Mouse (Mus musculus) limb, embryonic 14.5 days (tissue): ENCODE results near the gene Jak1. TPM values are rescaled to one million over a fixed set of nuclear protein-coding genes. Genes with fewer than 3 reads are reported as not detected.

Source experiments
- ATAC-seq: fragments of 200-750 bp; cut with Nextera tagmentation; 2 replicates; pipeline ENCODE4 v1.8.0; 2017; ENCODE audit warnings: low read depth, moderate number of reproducible peaks, moderate TSS enrichment; ENCODE audit not compliant: low FRiP score
- DNase-seq: peaks from one replicate; pipeline ENCODE4 v3.0.0-alpha.2; 2015; ENCODE audit warnings: low spot score
- H3K27ac ChIP-seq: fragments of 300-500 bp; sonication (generic); replicated peaks from 2 replicates; pipeline ENCODE4 v1.5.1; 2014; ENCODE audit warnings: low read depth, mild to moderate bottlenecking, low read length, moderate library complexity, mixed read lengths
- H3K27me3 ChIP-seq: fragments of 300-500 bp; sonication (generic); 2 replicates; pipeline ENCODE4 v1.6.1; 2014; ENCODE audit warnings: low read length, mixed read lengths; ENCODE audit not compliant: control insufficient read depth, insufficient read depth
- H3K36me3 ChIP-seq: fragments of 300-500 bp; sonication (generic); 2 replicates; pipeline ENCODE4 v1.6.1; 2014; ENCODE audit warnings: mild to moderate bottlenecking, low read length, moderate library complexity, mixed read lengths; ENCODE audit not compliant: control insufficient read depth, insufficient read depth
- H3K4me1 ChIP-seq: fragments of 300-500 bp; sonication (generic); 2 replicates; pipeline ENCODE4 v1.6.1; 2014; ENCODE audit warnings: antibody characterized with exemption, low read length, mixed read lengths; ENCODE audit not compliant: control insufficient read depth, insufficient read depth
- H3K4me2 ChIP-seq: fragments of 300-500 bp; sonication (generic); replicated peaks from 2 replicates; pipeline ENCODE4 v1.6.1; 2014; ENCODE audit warnings: low read depth, mild to moderate bottlenecking, low read length, moderate library complexity; ENCODE audit not compliant: severe bottlenecking
- H3K4me3 ChIP-seq: fragments of 300-500 bp; sonication (generic); replicated peaks from 2 replicates; pipeline ENCODE4 v1.5.1; 2014; ENCODE audit warnings: low read length
- H3K9ac ChIP-seq: fragments of 300-500 bp; sonication (generic); 2 replicates; pipeline ENCODE4 v1.6.1; 2014; ENCODE audit warnings: mild to moderate bottlenecking, low read depth, low read length, moderate library complexity; ENCODE audit not compliant: severe bottlenecking
- H3K9me3 ChIP-seq: fragments of 300-500 bp; sonication (generic); 2 replicates; pipeline ENCODE4 v1.6.1; 2016; ENCODE audit warnings: low read length; ENCODE audit not compliant: control insufficient read depth
- POLR2A ChIP-seq: fragments of 200-500 bp; IDR thresholded peaks from 2 replicates; pipeline ENCODE4 v1.8.0; 2012; ENCODE audit warnings: inconsistent platforms, mild to moderate bottlenecking, moderate library complexity, borderline replicate concordance; ENCODE audit not compliant: insufficient read depth, insufficient read length; ENCODE audit errors: extremely low read depth
- WGBS: fragments of 180-500 bp; shearing (Covaris S2); extraction: QIAGEN DNeasy Blood & Tissue Kit; methylation state at CpG from one replicate; pipeline ENCODE4 v1.1.7; 2014; 5-methylcytosine and 5-hydroxymethylcytosine counted together
- polyA plus RNA-seq, 2 experiments: library from polyadenylated mRNA; depleted of rRNA in 1 of 2; stranded (reverse) in 1 of 2; unstranded in 1 of 2; fragments of >200 nt; fragmentation: Nextera tagmentation in 1 of 2; extraction: Ambion mirVana in 1 of 2; gene quantifications; 2 replicates each; pipeline versions ENCODE4 v1.2.1 to v1.2.3; 2012 to 2014

Jak1 gene
- polyA plus RNA-seq, 2 experiments, result 59.7 to 105 TPM

DNA sequence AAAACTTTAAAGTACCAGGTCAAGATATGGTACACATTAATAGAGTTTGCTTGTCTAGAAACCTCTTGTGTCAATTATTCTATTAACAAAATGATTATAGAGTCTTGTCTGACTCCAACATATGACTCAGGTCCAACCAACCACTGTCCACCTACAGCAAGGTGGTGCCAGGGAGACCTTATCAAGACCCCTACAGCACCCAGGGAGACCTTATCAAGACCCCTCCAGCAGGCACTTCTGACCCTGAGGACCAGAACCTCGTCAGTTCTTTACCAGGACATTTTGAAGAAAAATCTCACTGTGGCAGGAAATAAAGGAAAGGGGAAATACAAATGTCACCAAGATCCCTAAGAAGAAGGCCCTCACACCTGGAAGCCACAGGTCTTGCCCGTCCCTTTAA lies 18.5 kb downstream of the Jak1 start:
- Histone ChIP-seq H3K4me2 (no peak overlapping the region), H3K4me1 (peaks cover 12% of the 10 kb centered on the region), H3K9me3 (no peaks in the 10 kb centered on the region), H3K36me3 (no peaks in the 10 kb centered on the region), H3K27me3 (no peaks in the 10 kb centered on the region), H3K27ac (no peak overlapping the region), H3K4me3 (no peak overlapping the region), H3K9ac (no peak overlapping the region)
- no peak for TF ChIP-seq POLR2A
- 65% methylated on average over 2 of the region's 2 CpGs for WGBS
- ATAC-seq (no peak), DNase-seq (no peak)

DNA sequence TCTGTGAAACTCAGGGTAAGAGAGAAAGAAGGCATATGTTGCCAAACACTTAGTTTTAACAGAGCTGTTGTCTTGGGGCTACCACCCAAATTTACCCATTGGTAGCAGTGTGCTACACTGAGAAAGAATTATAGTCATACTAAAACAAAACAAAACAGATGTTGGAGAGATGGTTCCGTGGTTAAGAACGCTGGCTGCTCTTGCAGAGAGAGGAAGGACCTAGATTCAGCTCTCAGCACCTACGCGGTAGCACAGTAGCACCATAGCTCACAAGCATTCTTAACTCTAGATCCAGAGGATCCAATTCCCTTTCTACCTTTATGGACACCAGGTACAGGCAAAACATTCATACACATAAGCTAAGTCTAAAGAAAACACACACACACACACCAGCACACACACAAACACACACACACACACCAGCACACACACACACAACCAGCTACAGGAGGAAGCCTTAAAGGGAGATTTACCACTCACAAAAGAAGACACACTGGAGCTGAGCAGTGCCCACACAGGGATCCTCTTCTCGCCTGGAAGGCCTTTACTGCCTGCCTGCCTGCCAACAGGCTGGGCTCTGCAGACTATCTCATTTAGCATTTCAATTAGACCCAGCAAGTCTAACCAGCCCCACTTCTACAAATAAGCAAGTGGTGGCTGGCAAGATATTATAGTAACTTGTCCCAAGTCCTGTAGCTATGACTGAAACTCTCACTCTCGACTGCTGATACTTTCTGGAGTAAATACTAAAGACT lies 20.6 kb downstream of the Jak1 start:
- H3K4me1 ChIP-seq, result peaks cover 12% of the 10 kb centered on the region
- no peak for TF ChIP-seq POLR2A
- no peaks in the 10 kb centered on the region for H3K27me3 ChIP-seq
- H3K9me3 ChIP-seq, result no peaks in the 10 kb centered on the region
- no peaks in the 10 kb centered on the region for H3K36me3 ChIP-seq
- no peak overlapping the region for H3K4me2 ChIP-seq
- no peak overlapping the region for H3K9ac ChIP-seq
- DNase-seq (no peak), ATAC-seq (no peak)
- 65% methylated on average over 6 of the region's 6 CpGs for WGBS
- no peak overlapping the region for H3K27ac ChIP-seq
- no peak overlapping the region for H3K4me3 ChIP-seq

DNA sequence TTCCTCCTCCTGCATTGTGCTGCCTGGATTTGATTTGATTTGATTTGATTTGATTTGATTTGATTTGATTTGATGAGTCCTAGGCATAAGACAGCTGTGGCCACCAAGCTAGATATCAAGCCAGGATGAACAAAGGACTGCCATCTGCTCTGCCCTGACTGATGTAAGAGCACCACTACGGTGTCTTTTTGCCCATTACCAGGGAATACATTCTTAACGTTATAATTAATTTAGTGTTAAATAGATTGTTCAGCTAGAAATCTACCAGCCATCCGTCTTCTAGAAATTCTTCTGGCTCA lies 24.3 kb downstream of the Jak1 start:
- no peak for DNase-seq
- Histone ChIP-seq H3K36me3 (no peaks in the 10 kb centered on the region), H3K4me1 (peaks cover 8% of the 10 kb centered on the region), H3K9me3 (no peaks in the 10 kb centered on the region), H3K27me3 (no peaks in the 10 kb centered on the region), H3K27ac (no peak overlapping the region), H3K4me2 (no peak overlapping the region), H3K9ac (no peak overlapping the region), H3K4me3 (no peak overlapping the region)
- TF ChIP-seq POLR2A, result no peak
- ATAC-seq, result no peak
- WGBS, result 86% methylated on average over 3 of the region's 3 CpGs

DNA sequence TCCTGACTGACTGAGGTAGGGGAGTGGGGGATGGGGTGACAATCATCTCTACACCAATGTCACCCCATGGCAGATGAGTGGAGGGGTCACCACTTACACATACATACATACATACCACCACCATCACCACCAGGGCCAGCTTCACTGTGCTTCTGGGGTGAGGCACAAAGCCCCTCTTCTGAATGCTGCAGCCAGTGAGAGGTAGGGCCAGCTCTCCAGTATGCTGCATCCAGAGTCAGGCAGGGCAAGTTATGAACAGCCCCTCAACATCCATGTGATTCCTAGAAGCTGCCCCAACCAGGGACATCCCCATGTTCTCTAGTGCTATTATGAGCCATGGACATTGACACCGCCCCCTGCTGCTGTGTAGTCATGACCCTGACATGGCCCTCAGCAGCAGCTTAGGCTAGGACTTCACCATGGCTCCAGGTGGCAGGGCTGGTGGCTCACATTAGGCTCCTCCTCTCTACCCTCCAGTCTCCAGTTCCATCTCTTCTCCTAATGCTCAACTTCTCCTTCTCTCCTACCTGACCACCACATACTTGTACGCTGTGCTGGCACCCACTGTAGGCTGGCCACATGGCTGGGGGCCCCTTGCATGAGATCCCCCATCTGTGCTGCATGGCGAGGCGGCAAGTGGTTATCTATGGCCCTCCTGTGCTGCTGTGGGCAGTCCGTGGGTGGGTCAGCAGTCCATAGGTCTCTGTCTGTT lies 24.8 kb downstream of the Jak1 start:
- no peak overlapping the region for H3K9ac ChIP-seq
- DNase-seq, result no peak
- H3K27ac ChIP-seq, result no peak overlapping the region
- no peak for TF ChIP-seq POLR2A
- H3K27me3 ChIP-seq, result no peaks in the 10 kb centered on the region
- no peaks in the 10 kb centered on the region for H3K9me3 ChIP-seq
- ATAC-seq, result no peak
- 94% methylated on average over 5 of the region's 5 CpGs for WGBS
- H3K4me2 ChIP-seq, result no peak overlapping the region
- no peaks in the 10 kb centered on the region for H3K36me3 ChIP-seq
- H3K4me1 ChIP-seq, result peaks cover 8% of the 10 kb centered on the region
- no peak overlapping the region for H3K4me3 ChIP-seq

DNA sequence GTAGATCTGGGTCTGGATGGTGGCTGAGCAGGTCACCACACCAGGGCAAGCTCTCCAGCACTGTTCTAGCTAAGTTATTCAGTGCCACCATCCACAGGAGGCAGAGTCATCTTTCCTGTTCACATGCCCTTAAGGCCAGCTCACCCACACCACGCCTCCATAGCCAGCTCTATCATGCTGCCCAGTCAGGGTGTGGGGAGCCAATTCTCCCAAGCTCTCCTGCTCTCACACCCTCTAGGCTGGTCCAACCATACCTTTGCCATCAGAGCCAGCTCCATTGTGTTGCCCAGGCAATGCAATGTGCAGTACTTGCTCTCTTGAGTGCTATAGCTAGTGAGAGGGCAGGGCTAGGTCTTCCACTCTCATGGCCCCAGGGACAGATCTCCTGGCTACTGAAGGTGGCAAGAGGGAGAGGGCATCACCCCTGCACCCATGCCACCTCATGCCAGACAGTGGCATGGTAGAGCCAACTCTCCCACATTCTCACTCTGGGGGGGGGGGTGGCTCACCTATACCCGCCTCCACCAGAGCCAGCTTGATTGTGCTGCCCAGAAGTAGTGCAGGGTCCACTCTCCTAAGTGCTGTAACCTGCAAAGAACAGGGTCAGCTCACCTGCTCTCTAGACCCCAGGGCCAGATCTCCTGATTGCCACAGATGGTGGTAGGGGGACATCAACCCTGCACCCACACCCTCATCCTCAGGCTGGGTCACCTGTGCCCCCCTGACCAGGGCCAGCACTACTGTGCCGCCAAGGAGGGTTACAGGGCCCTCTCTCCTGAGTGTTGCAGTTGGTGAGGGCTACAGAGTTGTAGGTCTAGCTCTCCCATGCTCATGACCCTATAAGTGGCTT lies 25.5 kb downstream of the Jak1 start:
- no peaks in the 10 kb centered on the region for H3K27me3 ChIP-seq
- DNase-seq (no peak), ATAC-seq (no peak)
- H3K9ac ChIP-seq, result no peak overlapping the region
- H3K4me2 ChIP-seq, result no peak overlapping the region
- H3K4me1 ChIP-seq, result peaks cover 9% of the 10 kb centered on the region; the same call in 1 of the 2 replicates
- no peaks in the 10 kb centered on the region for H3K36me3 ChIP-seq
- no peak overlapping the region for H3K4me3 ChIP-seq
- H3K9me3 ChIP-seq, result no peaks in the 10 kb centered on the region
- H3K27ac ChIP-seq, result no peak overlapping the region
- TF ChIP-seq POLR2A, result no peak
- 92% methylated on average over 3 of the region's 3 CpGs for WGBS
